Mouse (Mus musculus) thymus, adult 2 months (tissue): ENCODE measurements around the gene Sirt7.

Source experiments
- CTCF ChIP-seq: fragments of 200-500 bp; IDR thresholded peaks from 2 replicates; pipeline ENCODE4 v1.5.1; 2012; ENCODE audit warnings: mild to moderate bottlenecking, control low read depth, low read length, moderate library complexity, borderline replicate concordance; ENCODE audit not compliant: control insufficient read depth, poor library complexity, insufficient read depth; ENCODE audit errors: extremely low read depth
- POLR2A ChIP-seq: fragments of 200-500 bp; IDR thresholded peaks from 2 replicates; pipeline ENCODE4 v1.6.1; 2012; ENCODE audit warnings: mild to moderate bottlenecking, low read length, control low read depth, moderate library complexity; ENCODE audit not compliant: control insufficient read depth, poor library complexity, insufficient read depth; ENCODE audit errors: extremely low read depth

DNA sequence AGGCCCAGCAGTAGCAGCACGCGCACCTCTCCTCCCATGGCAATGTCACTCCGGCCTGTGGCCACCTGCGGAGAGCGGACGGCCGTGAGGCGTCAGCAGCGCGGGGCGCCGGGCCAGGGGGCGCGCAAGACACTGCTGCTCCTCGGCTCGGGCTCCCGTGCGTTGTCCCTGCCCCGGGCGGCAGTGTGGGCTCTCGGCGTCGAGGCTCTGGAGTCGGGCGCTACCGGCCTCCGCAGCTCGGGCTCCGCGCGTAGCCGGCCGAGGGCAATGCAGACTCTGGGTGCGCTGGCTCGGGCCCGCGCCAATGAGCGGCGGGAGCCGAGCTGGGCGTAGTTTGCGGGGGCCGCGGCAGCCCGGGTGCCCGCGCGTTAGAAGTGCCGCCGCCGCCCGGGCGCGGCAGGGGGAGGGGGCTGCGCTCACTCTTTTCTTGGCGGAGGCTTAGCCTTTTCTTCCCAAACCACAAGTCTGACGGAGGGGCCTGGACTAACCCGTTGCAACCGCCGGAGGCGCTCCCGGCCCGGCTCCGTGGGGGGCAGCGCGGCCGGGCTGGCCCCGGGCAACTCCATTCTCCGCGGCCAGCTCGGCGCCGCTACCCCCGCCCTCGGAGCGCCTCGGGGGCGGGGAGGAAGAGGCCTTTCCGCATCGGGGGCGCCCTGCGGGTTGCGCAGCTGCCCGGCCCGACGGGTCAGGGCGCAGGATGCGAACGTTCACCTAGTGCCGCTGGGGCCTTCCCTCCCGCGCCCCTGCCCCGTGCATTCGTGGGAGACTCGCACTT lies 35.4 kb upstream of the Sirt7 start:
- TF ChIP-seq POLR2A: no peak
- TF ChIP-seq CTCF: no peak
